Mouse (Mus musculus): Measurements from ENCODE around the gene Il1rapl2.

- no peak for TF ChIP-seq HCFC1 (IDR thresholded peaks at IDR 0.05; ENCODE audit: borderline replicate concordance, insufficient read depth, low read length)
- TF ChIP-seq CHD2 (IDR thresholded peaks at IDR 0.05; ENCODE audit: low read depth, low read length), result no peak
- TF ChIP-seq ZC3H11A (IDR thresholded peaks at IDR 0.05; ENCODE audit: borderline replicate concordance, low read depth, low read length), result no peak
- peak; percentile 60 for TF ChIP-seq MAFK (IDR thresholded peaks at IDR 0.05; ENCODE audit: insufficient read depth, low read depth, low read length)
- TF ChIP-seq ZNF384 (IDR thresholded peaks at IDR 0.05; ENCODE audit: low read depth, low read length), result no peak
These were observed 22.1 kb upstream of the Il1rapl2 start for GRCm38 (mm10) chrX:137548348-137548747.

All from ES-E14 (cell line).